Mouse (Mus musculus) ES-Bruce4 (cell line): ENCODE results near the gene Vsig8.

ENCODE experiments used
- CTCF ChIP-seq: IDR thresholded peaks from one replicate; pipeline ENCODE4 v1.8.1; 2011; ENCODE audit warnings: low read depth, low read length
- EP300 ChIP-seq: IDR thresholded peaks from 2 replicates; pipeline ENCODE4 v1.6.1; 2011; ENCODE audit warnings: low read depth, low read length; ENCODE audit not compliant: insufficient read depth
- POLR2A ChIP-seq: IDR thresholded peaks from one replicate; pipeline ENCODE4 v1.8.1; 2011; ENCODE audit warnings: low read length; ENCODE audit not compliant: insufficient read depth

DNA sequence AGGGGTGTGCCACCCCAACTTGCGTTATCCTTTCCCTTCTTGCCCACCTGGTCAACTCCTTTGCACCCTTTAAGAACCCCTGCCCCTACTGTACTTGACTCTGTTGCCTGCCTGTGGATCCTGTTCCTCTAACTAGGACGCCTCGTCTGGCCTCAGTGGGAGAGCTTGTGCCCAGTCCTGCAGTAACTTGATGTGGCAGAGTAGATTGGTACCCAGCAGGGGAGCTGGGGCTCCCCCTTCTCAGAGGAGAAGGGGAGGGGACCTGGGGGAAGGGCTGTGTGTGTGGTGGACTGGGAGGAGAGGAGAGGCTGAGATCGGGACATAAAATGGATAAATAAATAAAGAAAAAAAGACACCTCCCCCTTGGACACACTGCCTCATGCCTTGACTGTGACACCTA is 29.3 kb downstream of the Vsig8 start:
- TF ChIP-seq POLR2A (no peak), CTCF (no peak), EP300 (no peak)
